Mouse (Mus musculus) CH12.LX (cell line): ENCODE results near the gene Zbtb44. TPM values are rescaled to one million over a fixed set of nuclear protein-coding genes. Genes with fewer than 3 reads are reported as not detected.

Source experiments
- DNase-seq: peaks from one replicate; pipeline ENCODE4 v3.0.0-alpha.2; 2013; ENCODE audit errors: extremely low read depth
- H3K27ac ChIP-seq: 2 replicates; pipeline ENCODE4 v1.5.1; 2012; ENCODE audit warnings: low read depth, mild to moderate bottlenecking, control low read depth, moderate library complexity; ENCODE audit not compliant: insufficient read depth
- H3K27me3 ChIP-seq: replicated peaks from 2 replicates; pipeline ENCODE3; 2012; ENCODE audit warnings: inconsistent platforms
- H3K36me3 ChIP-seq, 2 experiments: replicated peaks in 1 of 2; 2 replicates each; pipeline versions ENCODE3 to v1.6.1; 2012; ENCODE audit warnings: inconsistent platforms in 1 of 2, low read length in 1 of 2, mild to moderate bottlenecking in 1 of 2, mixed read lengths in 1 of 2, moderate library complexity in 1 of 2; ENCODE audit not compliant: control insufficient read depth in 1 of 2, insufficient read depth in 1 of 2
- H3K4me1 ChIP-seq, 2 experiments: 2 replicates each; pipeline ENCODE4 v1.6.1; 2012; ENCODE audit warnings: inconsistent platforms in 1 of 2, moderate library complexity in 1 of 2; ENCODE audit not compliant: insufficient read depth in 2 of 2, control insufficient read depth in 1 of 2
- H3K4me2 ChIP-seq: 2 replicates; pipeline ENCODE4 v1.6.1; 2012; ENCODE audit warnings: low read depth, mild to moderate bottlenecking, control low read depth; ENCODE audit not compliant: poor library complexity, insufficient read depth, severe bottlenecking
- H3K4me3 ChIP-seq, 3 experiments: fragments of 150-350 bp in 1 of 3; sonication (generic) in 1 of 3; replicated peaks in 1 of 3; 2 replicates each; pipeline versions ENCODE3 to v1.5.1; 2011 to 2012; ENCODE audit warnings: low read depth in 2 of 3, low read length in 2 of 3, mild to moderate bottlenecking in 2 of 3, moderate library complexity in 2 of 3, control low read depth in 1 of 3, improper control_type of control experiment in 1 of 3, inconsistent platforms in 1 of 3, mixed read lengths in 1 of 3; ENCODE audit not compliant: poor library complexity in 1 of 3
- H3K79me2 ChIP-seq: replicated peaks from 2 replicates; pipeline ENCODE4 v1.6.1; 2012; ENCODE audit warnings: mild to moderate bottlenecking, moderate library complexity; ENCODE audit not compliant: control insufficient read depth, poor library complexity, insufficient read depth, severe bottlenecking; ENCODE audit errors: extremely low read depth
- H3K9ac ChIP-seq: 2 replicates; pipeline ENCODE4 v1.6.1; 2012; ENCODE audit warnings: low read depth, mild to moderate bottlenecking, control low read depth, moderate library complexity; ENCODE audit not compliant: insufficient read depth
- H3K9me3 ChIP-seq: replicated peaks from 2 replicates; pipeline ENCODE3; 2012; ENCODE audit warnings: low read length, inconsistent platforms, mixed read lengths
- BHLHE40 ChIP-seq: IDR thresholded peaks from 2 replicates; pipeline ENCODE4 v1.6.1; 2011; ENCODE audit warnings: mild to moderate bottlenecking, low read depth, low read length, improper control_type of control experiment
- CHD1 ChIP-seq: IDR thresholded peaks from 2 replicates; pipeline ENCODE4 v1.6.1; 2012; ENCODE audit warnings: low read depth, low read length, improper control_type of control experiment, inconsistent platforms
- CHD2 ChIP-seq: IDR thresholded peaks from 2 replicates; pipeline ENCODE4 v1.6.1; 2011; ENCODE audit warnings: low read length, improper control_type of control experiment
- ELF1 ChIP-seq: IDR thresholded peaks from 2 replicates; pipeline ENCODE4 v1.6.1; 2014; ENCODE audit warnings: low read depth, mild to moderate bottlenecking, inconsistent platforms, low read length, improper control_type of control experiment
- ETS1 ChIP-seq: conservative IDR thresholded peaks from 2 replicates; pipeline ENCODE4 v1.6.1; 2012; ENCODE audit warnings: low read depth, mild to moderate bottlenecking, inconsistent platforms, low read length, improper control_type of control experiment, moderate library complexity
- GABPA ChIP-seq: IDR thresholded peaks from 2 replicates; pipeline ENCODE4 v1.6.1; 2012; ENCODE audit warnings: low read depth, low read length, improper control_type of control experiment, inconsistent platforms; ENCODE audit not compliant: insufficient replicate concordance
- HCFC1 ChIP-seq: IDR thresholded peaks from 2 replicates; pipeline ENCODE4 v1.6.1; 2012; ENCODE audit warnings: low read depth, mild to moderate bottlenecking, inconsistent platforms, low read length, improper control_type of control experiment
- IRF4 ChIP-seq: IDR thresholded peaks from 2 replicates; pipeline ENCODE4 v1.6.1; 2014; ENCODE audit warnings: low read depth, mild to moderate bottlenecking, inconsistent platforms, low read length, improper control_type of control experiment
- JUND ChIP-seq: conservative IDR thresholded peaks from 2 replicates; pipeline ENCODE4 v1.6.1; 2011; ENCODE audit warnings: low read depth, low read length, improper control_type of control experiment
- MAFK ChIP-seq: IDR thresholded peaks from 2 replicates; pipeline ENCODE4 v1.6.1; 2011; ENCODE audit warnings: low read length, improper control_type of control experiment; ENCODE audit not compliant: insufficient replicate concordance
- MAX ChIP-seq: IDR thresholded peaks from 2 replicates; pipeline ENCODE4 v1.6.1; 2011; ENCODE audit warnings: low read length, improper control_type of control experiment
- MXI1 ChIP-seq: IDR thresholded peaks from 2 replicates; pipeline ENCODE4 v1.6.1; 2011; ENCODE audit warnings: mild to moderate bottlenecking, low read depth, low read length, improper control_type of control experiment
- MYC ChIP-seq: IDR thresholded peaks from 2 replicates; pipeline ENCODE4 v1.6.1; 2011; ENCODE audit warnings: low read depth, mild to moderate bottlenecking, improper control_type of control experiment, low read length
- NELFE ChIP-seq: IDR thresholded peaks from 2 replicates; pipeline ENCODE4 v1.6.1; 2011; ENCODE audit warnings: low read depth, low read length, improper control_type of control experiment
- NRF1 ChIP-seq: IDR thresholded peaks from 2 replicates; pipeline ENCODE4 v1.6.1; 2014; ENCODE audit warnings: low read depth, mild to moderate bottlenecking, inconsistent platforms, low read length, improper control_type of control experiment, moderate library complexity
- PAX5 ChIP-seq: IDR thresholded peaks from 2 replicates; pipeline ENCODE4 v1.6.1; 2012; ENCODE audit warnings: low read length, inconsistent platforms, mixed read lengths
- POLR2A ChIP-seq: IDR thresholded peaks from 2 replicates; pipeline ENCODE4 v1.6.1; 2011; ENCODE audit warnings: low read depth, mild to moderate bottlenecking, improper control_type of control experiment, low read length
- RAD21 ChIP-seq: IDR thresholded peaks from 2 replicates; pipeline ENCODE4 v1.6.1; 2011; ENCODE audit warnings: low read depth, mild to moderate bottlenecking, low read length, improper control_type of control experiment, moderate library complexity
- RCOR1 ChIP-seq: conservative IDR thresholded peaks from 2 replicates; pipeline ENCODE4 v1.6.1; 2012; ENCODE audit warnings: low read depth, mild to moderate bottlenecking, inconsistent platforms, low read length, improper control_type of control experiment
- SIN3A ChIP-seq: IDR thresholded peaks from 2 replicates; pipeline ENCODE4 v1.6.1; 2012; ENCODE audit warnings: low read length, improper control_type of control experiment, inconsistent platforms
- TBP ChIP-seq: conservative IDR thresholded peaks from 2 replicates; pipeline ENCODE4 v1.6.1; 2011; ENCODE audit warnings: low read depth, low read length, improper control_type of control experiment
- UBTF ChIP-seq: IDR thresholded peaks from 2 replicates; pipeline ENCODE4 v1.6.1; 2012; ENCODE audit warnings: low read depth, mild to moderate bottlenecking, inconsistent platforms, low read length, improper control_type of control experiment, moderate library complexity
- USF2 ChIP-seq: conservative IDR thresholded peaks from 2 replicates; pipeline ENCODE4 v1.6.1; 2011; ENCODE audit warnings: low read depth, low read length, improper control_type of control experiment
- ZNF384 ChIP-seq: IDR thresholded peaks from 2 replicates; pipeline ENCODE4 v1.6.1; 2012; ENCODE audit warnings: low read depth, low read length, improper control_type of control experiment, inconsistent platforms
- dilution Hi-C: fragments of 300-500 bp; cut with MboI; formaldehyde crosslinking; loops from 2 replicates; pipeline ENCODE4 v1.14.3; 2020; ENCODE audit warnings: low sequenced_read_pairs; ENCODE audit not compliant: extremely low pct_unique_long_range_greater_than_20kb, extremely low pct_ligation_motif_present
- in situ Hi-C: fragments of 300-500 bp; cut with MboI; formaldehyde crosslinking; loops from 3 replicates; pipeline ENCODE4 v1.14.3; 2019; ENCODE audit warnings: low sequenced_read_pairs, low pct_ligation_motif_present, low pct_unique_long_range_greater_than_20kb, mixed read lengths
- polyA plus RNA-seq: library from polyadenylated mRNA; unstranded; fragments of >175 nt; gene quantifications from 2 replicates; pipeline ENCODE4 v1.2.1, GENCODE M21; 2012; ENCODE audit warnings: low read depth; ENCODE audit not compliant: insufficient read length
- total RNA-seq, 2 experiments: library from RNA; depleted of rRNA; stranded (reverse); fragments of 300-350 nt in 1 of 2; fragments of >200 nt in 1 of 2; gene quantifications; 2 replicates each; pipeline ENCODE4 v1.2.3; 2012 to 2014

Zbtb44 gene
- total and polyA plus RNA-seq, 3 experiments, result 9.1 to 14.3 (median 14.0) TPM

DNA sequence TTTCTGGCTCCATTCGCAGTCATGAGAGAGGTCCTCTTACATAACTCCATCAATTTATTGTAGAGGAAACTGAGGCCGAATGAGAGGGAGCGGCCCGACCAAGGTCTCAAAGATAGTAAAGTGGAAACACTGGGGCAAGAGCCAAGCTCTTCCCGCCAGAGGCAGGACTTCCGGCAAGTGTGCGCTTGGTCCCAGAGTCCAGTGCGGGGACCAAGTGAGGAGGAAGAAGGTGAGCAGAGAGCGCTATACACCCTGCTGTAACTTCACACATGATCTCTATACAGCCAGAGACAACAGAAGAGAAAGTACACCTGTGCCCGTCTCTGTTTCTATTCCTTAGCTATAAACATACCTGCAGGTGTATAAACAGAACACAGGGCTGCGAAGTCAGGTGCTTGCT, 86.6 kb downstream of the Zbtb44 start:
- no peak overlapping the region for H3K9ac ChIP-seq
- no peak overlapping the region for H3K27ac ChIP-seq
- TF ChIP-seq HCFC1, result no peak
- no peak for TF ChIP-seq TBP
- no peak for TF ChIP-seq MAFK
- TF ChIP-seq MYC, result no peak
- no peak for TF ChIP-seq POLR2A
- TF ChIP-seq SIN3A, result no peak
- TF ChIP-seq GABPA, result no peak
- TF ChIP-seq ETS1, result no peak
- TF ChIP-seq MAX, result no peak
- no peak for TF ChIP-seq NELFE
- no peak for TF ChIP-seq UBTF
- TF ChIP-seq MXI1, result no peak
- no peak for TF ChIP-seq USF2
- no peak for TF ChIP-seq NRF1
- TF ChIP-seq CHD2, result no peak
- TF ChIP-seq ZNF384, result no peak
- no peak for TF ChIP-seq PAX5
- no peak for TF ChIP-seq RAD21
- no peak for TF ChIP-seq CHD1
- no peak for TF ChIP-seq RCOR1
- in situ Hi-C loops (no loop called here), dilution Hi-C loops (no loop called here)
- no peaks in the 10 kb centered on the region for H3K36me3 ChIP-seq
- DNase-seq, result no peak
- H3K4me3 ChIP-seq, result no peak overlapping the region
- H3K4me2 ChIP-seq, result no peak overlapping the region
- H3K79me2 ChIP-seq, result no peaks in the 10 kb centered on the region
- H3K9me3 ChIP-seq, result no peaks in the 10 kb centered on the region
- no peaks in the 10 kb centered on the region for H3K27me3 ChIP-seq
- H3K4me1 ChIP-seq, result peaks cover 19 to 47% of the 10 kb centered on the region in 2 experiments

- Histone ChIP-seq H3K9ac (no peak overlapping the region), H3K4me2 (0 out of 2 replicates have a peak overlapping the region, but pooled peaks have one; percentile 29), H3K4me3 (no peak overlapping the region), H3K27me3 (no peaks in the 10 kb centered on the region), H3K4me1 (peaks cover 19 to 47% of the 10 kb centered on the region in 2 experiments), H3K79me2 (no peaks in the 10 kb centered on the region), H3K36me3 (no peaks in the 10 kb centered on the region), H3K27ac (no peak overlapping the region), H3K9me3 (no peaks in the 10 kb centered on the region)
- TF ChIP-seq ELF1 (0 out of 2 replicates have a peak, but pooled peaks have one; percentile 21), BHLHE40 (peak; percentile 15; the same call in 1 of the 2 replicates), JUND (no peak), NELFE (no peak), ETS1 (0 out of 2 replicates have a peak, but pooled peaks have one; percentile 19), IRF4 (peak; percentile 31; the same call in 1 of the 2 replicates)
- dilution Hi-C loops, result no loop called here
- in situ Hi-C loops, result no loop called here
- DNase-seq, result no peak
Observed at GRCm38 (mm10) chr9:31117488-31117887, 87.0 kb downstream of the Zbtb44 start.
